Comparison of ENCODE assay signal across 8 mouse cellular contexts in genomic region chr7:80342858-80343257, GRCm38 (mm10). TPM values are rescaled to one million over a fixed set of nuclear protein-coding genes. Genes with fewer than 3 reads are reported as not detected.
DNase-seq lines count a peak whose midpoint lies in the region; ATAC-seq and TF ChIP-seq lines count a peak whose summit lies in the region.

Gene Hddc3, plus strand, starts transcription at chr7:80343104.

- in situ Hi-C loops in Patski (cut with MboI; ENCODE audit: low pct_unique_long_range_greater_than_20kb) = loop anchor here (5.0 kb wide), 1 partner anchor 34 kb away; no protein-coding TSS in a partner anchor

- WGBS in hindbrain, embryonic 13.5 days = under 1% methylated on average over 25 of the region's 25 CpGs

- H3K36me3 ChIP-seq in hindbrain, embryonic 13.5 days = peaks cover 6% of the 10 kb centered on the region; the same call in 1 of the 2 replicates

- POLR2A ChIA-PET in Patski (lab: Charles Lee) = no interaction called here

- no peaks in the 10 kb centered on the region for H3K27me3 ChIP-seq in Patski
- H3K27me3 ChIP-seq in hindbrain, embryonic 13.5 days = no peaks in the 10 kb centered on the region

- CTCF ChIA-PET in Patski (lab: Charles Lee) = interaction anchor here (0.6 to 4.9 kb wide), 11 partner anchors 11 to 62 kb away, joined by 3 to 23 read pairs (median 4); partner anchors contain the start of genes Man2a2 and Rccd1

- TF ChIP-seq CTCF in Patski (IDR thresholded peaks at IDR 0.05) = no peak

- peak within 1 kb of the TSS; percentile 87 for H3K27ac ChIP-seq in hindbrain, embryonic 13.5 days

- H3K4me3 ChIP-seq in hindbrain, embryonic 13.5 days = peak within 1 kb of the TSS; percentile 51

- peaks cover 48% of the 10 kb centered on the region for H3K4me1 ChIP-seq in hindbrain, embryonic 13.5 days (replicated peaks)

- H3K9me3 ChIP-seq in hindbrain, embryonic 13.5 days = no peaks in the 10 kb centered on the region

- no peak for ATAC-seq in Patski
- ATAC-seq in hindbrain, embryonic 13.5 days (ENCODE audit: low FRiP score) = peak; percentile 36

- DNase-seq in Patski (ENCODE audit: low read depth, low spot score) = peak; percentile 64
- DNase-seq in cerebellum, postnatal 14 days = peak; percentile 98 to 99
- peak; percentile 89 to 90 for DNase-seq in frontal cortex, postnatal 14 days (ENCODE audit: low spot score in 2 of 2)
- DNase-seq in layer of hippocampus, postnatal 25 days (ENCODE audit: extremely low spot score in 1 of 2, low spot score in 1 of 2) = peak; percentile 95 to 99
- peak; percentile 94 for DNase-seq in lung, postnatal 25 days (ENCODE audit: low spot score)
- peak; percentile 100 for DNase-seq in retina, embryonic 14.5 days (ENCODE audit: low spot score)
- peak; percentile 99 for DNase-seq in thymus, postnatal 4 days

- H3K9ac ChIP-seq in hindbrain, embryonic 13.5 days = peak within 1 kb of the TSS; percentile 77

- H3K4me2 ChIP-seq in hindbrain, embryonic 13.5 days = peak within 1 kb of the TSS; percentile 79

RNA-seq across cellular contexts. Expression of gene Hddc3, which starts in this region (rescaled TPM):
- polyA plus RNA-seq in Patski (2021) = 78.7 TPM
- polyA plus RNA-seq in hindbrain, embryonic 13.5 days (2015; fragmentation: Nextera tagmentation; extraction: Ambion mirVana) = 19.6 and 21.4 TPM in 2 replicates
- total RNA-seq in layer of hippocampus, postnatal 25 days (2021) = 10 to 100 TPM; 45.5 to 48.1 TPM
